Mouse (Mus musculus): ENCODE measurements around the gene Pkn3. TPM values are rescaled to one million over a fixed set of nuclear protein-coding genes. Genes with fewer than 3 reads are reported as not detected.

Gene Pkn3
- polyA plus RNA-seq, 1 experiment from 2014 or later, result 10.8 TPM

DNA sequence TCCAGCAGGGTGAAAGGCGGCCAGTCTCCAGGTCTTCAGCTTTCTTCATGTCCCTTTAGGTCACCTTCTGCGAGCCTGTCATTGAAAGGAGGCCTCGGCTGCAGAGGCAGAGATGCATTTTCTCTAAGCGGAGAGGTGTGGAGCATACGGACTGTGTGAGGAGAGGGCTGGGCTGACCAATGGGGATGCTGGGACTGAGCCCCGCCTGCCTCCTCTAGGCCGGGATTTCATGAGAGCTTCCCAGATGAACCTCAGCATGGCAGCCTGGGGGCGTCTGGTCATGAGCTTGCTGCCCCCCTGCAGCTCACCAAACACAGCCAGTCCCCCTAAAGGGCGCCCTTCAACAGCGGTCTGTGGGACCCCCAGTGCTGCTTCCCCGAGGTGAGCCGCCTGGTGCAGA is 7.1 kb downstream of the Pkn3 start:
- H3K4me1 ChIP-seq (ENCODE audit: control insufficient read depth, insufficient read depth, low read length), result 0 out of 2 replicates have a peak, but pooled peaks cover 7% of the 10 kb centered on the region
- ATAC-seq, result 0 out of 2 replicates have a peak, but pooled peaks have one; percentile 43
- no peaks in the 10 kb centered on the region for H3K27me3 ChIP-seq (replicated peaks; ENCODE audit: control insufficient read depth, insufficient read depth, low read length)
- H3K9me3 ChIP-seq (ENCODE audit: control insufficient read depth, low read length), result no peaks in the 10 kb centered on the region
- H3K4me3 ChIP-seq (ENCODE audit: low read length), result peak overlapping the region; percentile 26
- WGBS, result 33% methylated on average over 12 of the region's 12 CpGs
- peak overlapping the region; percentile 54; the same call in 1 of the 2 replicates for H3K9ac ChIP-seq (ENCODE audit: low read depth, low read length)
- peak overlapping the region; percentile 44 for H3K4me2 ChIP-seq (ENCODE audit: low read depth, low read length)
- H3K36me3 ChIP-seq (ENCODE audit: control insufficient read depth, insufficient read depth, low read length), result no peaks in the 10 kb centered on the region
- no peak overlapping the region for H3K27ac ChIP-seq (ENCODE audit: low read length)

DNA sequence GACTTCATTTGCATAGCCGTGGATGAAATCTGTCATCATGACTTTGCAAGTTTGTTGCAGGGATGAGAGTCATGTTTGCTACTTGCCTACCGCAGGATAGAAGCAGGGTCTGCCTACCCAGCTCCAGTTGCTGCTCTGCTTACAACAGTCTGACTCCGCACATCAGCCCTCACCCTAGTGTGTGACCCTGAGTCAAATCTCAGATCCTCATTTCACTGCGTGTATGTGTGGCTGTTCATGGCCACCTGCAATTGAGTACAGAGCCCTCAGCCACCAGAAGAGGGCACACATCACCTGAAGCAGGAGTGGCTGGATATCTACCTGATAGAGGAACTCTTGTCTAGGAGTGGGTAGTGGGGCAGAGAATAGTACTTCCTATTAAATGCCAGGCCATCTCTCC is 9.8 kb downstream of the Pkn3 start:
- 95% methylated on average over 4 of the region's 4 CpGs for WGBS
- Histone ChIP-seq H3K27me3 (replicated peaks; ENCODE audit: control insufficient read depth, insufficient read depth, low read length) (no peaks in the 10 kb centered on the region), H3K9me3 (ENCODE audit: control insufficient read depth, low read length) (no peaks in the 10 kb centered on the region), H3K27ac (ENCODE audit: low read length) (no peak overlapping the region), H3K4me3 (ENCODE audit: low read length) (no peak overlapping the region), H3K4me2 (ENCODE audit: low read depth, low read length) (no peak overlapping the region), H3K36me3 (ENCODE audit: control insufficient read depth, insufficient read depth, low read length) (no peaks in the 10 kb centered on the region), H3K4me1 (ENCODE audit: control insufficient read depth, insufficient read depth, low read length) (0 out of 2 replicates have a peak, but pooled peaks cover 7% of the 10 kb centered on the region), H3K9ac (ENCODE audit: low read depth, low read length) (no peak overlapping the region)
- ATAC-seq, result no peak

DNA sequence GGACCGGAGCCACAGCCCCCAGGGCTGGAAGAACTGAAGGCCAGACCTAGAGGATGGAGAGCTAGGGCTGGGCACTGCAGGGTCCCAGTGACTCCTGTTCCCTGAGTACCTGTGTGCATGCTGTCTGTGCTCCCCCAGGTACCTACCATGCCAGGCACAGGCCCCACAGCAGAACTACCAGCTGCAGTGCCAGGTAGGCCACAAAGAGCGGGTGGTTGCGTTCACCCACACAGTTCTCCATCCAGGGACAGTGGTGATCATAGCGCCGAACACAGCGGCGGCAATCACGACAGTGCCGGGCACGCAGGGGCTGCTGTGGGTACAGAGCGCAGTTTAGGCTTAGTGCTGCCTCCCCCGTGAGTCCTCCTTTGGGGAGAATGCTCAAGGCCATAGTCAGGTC is 14.0 kb downstream of the Pkn3 start:
- Histone ChIP-seq H3K36me3 (ENCODE audit: control insufficient read depth, insufficient read depth, low read length) (no peaks in the 10 kb centered on the region), H3K9ac (ENCODE audit: low read depth, low read length) (no peak overlapping the region)
- 98% methylated on average over 12 of the region's 12 CpGs for WGBS

DNA sequence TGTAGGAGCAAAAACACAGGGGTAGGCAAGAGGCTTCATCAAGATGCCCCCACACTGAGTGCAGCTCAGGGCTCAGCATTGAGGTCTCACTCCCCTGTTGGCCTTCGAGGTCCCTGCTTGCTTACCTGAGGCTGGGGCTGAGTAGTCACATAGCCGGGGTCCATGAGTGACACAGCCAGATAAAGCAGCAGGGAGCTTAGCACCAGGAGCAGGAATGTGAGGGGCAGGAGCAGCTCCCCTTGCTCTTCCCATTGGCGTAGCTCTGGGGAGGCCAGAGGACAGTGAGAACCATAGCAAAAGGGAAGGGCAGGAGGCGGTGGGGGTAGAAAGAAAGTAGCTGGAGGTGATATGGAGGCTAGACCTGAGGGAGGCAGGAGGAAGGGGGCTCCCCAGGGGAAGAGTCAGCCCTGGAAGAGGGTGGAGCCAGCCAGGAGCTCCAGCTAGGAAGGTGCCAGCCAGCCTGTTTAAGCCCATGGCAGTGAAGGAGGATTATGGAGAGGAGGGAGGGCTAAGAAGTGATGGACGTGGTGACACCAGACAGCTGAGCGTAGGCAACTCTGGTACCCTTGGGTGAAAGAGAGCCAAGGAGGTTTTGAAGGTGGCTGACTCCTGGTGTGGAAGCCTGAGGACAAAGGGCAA is 14.9 kb downstream of the Pkn3 start:
- WGBS, result 48% methylated on average over 6 of the region's 6 CpGs
- Histone ChIP-seq H3K27me3 (replicated peaks; ENCODE audit: control insufficient read depth, insufficient read depth, low read length) (no peaks in the 10 kb centered on the region), H3K27ac (ENCODE audit: low read length) (peak overlapping the region; percentile 20; the same call in 1 of the 2 replicates), H3K4me2 (ENCODE audit: low read depth, low read length) (peak overlapping the region; percentile 89), H3K9ac (ENCODE audit: low read depth, low read length) (peak overlapping the region; percentile 77), H3K4me3 (ENCODE audit: low read length) (peak overlapping the region; percentile 76), H3K9me3 (ENCODE audit: control insufficient read depth, low read length) (no peaks in the 10 kb centered on the region), H3K4me1 (ENCODE audit: control insufficient read depth, insufficient read depth, low read length) (peaks cover 22% of the 10 kb centered on the region), H3K36me3 (ENCODE audit: control insufficient read depth, insufficient read depth, low read length) (no peaks in the 10 kb centered on the region)
- ATAC-seq, result no peak

More for the DNA sequence above, 14.0 kb downstream of the Pkn3 start:
- H3K4me1 ChIP-seq (ENCODE audit: control insufficient read depth, insufficient read depth, low read length), result peaks cover 22% of the 10 kb centered on the region
- no peaks in the 10 kb centered on the region for H3K27me3 ChIP-seq (replicated peaks; ENCODE audit: control insufficient read depth, insufficient read depth, low read length)
- no peaks in the 10 kb centered on the region for H3K9me3 ChIP-seq (ENCODE audit: control insufficient read depth, low read length)
- H3K27ac ChIP-seq (ENCODE audit: low read length), result no peak overlapping the region
- H3K4me2 ChIP-seq (ENCODE audit: low read depth, low read length), result no peak overlapping the region
- no peak overlapping the region for H3K4me3 ChIP-seq (ENCODE audit: low read length)
- no peak for ATAC-seq

DNA sequence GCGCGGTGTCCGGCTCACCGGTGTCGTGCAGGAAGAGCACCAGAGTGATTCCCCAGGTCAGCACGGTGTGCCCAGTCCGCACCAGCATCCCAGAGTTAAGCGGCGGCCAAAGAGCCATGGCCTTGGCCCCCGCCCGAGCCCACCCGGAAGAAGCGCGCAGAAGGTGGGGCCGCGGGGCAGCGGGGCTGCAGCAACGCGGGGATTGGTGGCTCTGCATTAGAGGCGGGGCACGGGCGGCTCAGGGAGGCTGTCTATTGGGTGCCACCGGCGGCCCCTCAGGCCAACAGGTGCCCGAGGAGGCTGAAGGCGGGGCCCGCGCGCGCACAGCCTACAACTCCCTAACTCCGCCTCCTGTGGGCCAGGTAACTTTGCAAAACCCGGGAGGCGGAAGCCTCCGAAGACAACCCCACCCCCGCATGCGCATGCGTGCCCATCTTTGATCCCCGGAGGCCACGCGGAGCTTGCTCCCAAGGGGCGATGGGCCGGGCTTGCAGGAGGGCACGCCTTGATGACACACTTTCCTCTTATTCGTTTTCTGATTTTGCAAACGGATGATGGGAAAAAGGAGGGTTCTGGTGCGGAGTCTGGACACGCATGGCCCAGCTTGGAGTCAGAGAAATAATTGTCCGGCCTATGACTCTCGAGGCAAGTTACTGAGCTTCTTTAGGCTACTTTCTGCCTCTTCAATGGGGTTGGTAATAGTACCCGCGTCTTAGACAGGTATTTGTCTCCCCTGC is 16.2 kb downstream of the Pkn3 start, which contains the start of gene Zdhhc12:
Gene Zdhhc12, minus strand, starts transcription at position 178 of the 737 bp plus-strand sequence.
- H3K36me3 ChIP-seq (ENCODE audit: control insufficient read depth, insufficient read depth, low read length), result no peaks in the 10 kb centered on the region
- under 1% methylated on average over 51 of the region's 51 CpGs for WGBS
- H3K9me3 ChIP-seq (ENCODE audit: control insufficient read depth, low read length), result no peaks in the 10 kb centered on the region
- H3K9ac ChIP-seq (ENCODE audit: low read depth, low read length), result peak within 1 kb of the TSS; percentile 77
- peak within 1 kb of the TSS; percentile 84 for H3K27ac ChIP-seq (ENCODE audit: low read length)
- peak; percentile 98 for ATAC-seq
- peaks cover 17% of the 10 kb centered on the region for H3K4me1 ChIP-seq (ENCODE audit: control insufficient read depth, insufficient read depth, low read length)
- H3K27me3 ChIP-seq (replicated peaks; ENCODE audit: control insufficient read depth, insufficient read depth, low read length), result no peaks in the 10 kb centered on the region
- H3K4me3 ChIP-seq (ENCODE audit: low read length), result peak within 1 kb of the TSS; percentile 76
- H3K4me2 ChIP-seq (ENCODE audit: low read depth, low read length), result peak within 1 kb of the TSS; percentile 89

DNA sequence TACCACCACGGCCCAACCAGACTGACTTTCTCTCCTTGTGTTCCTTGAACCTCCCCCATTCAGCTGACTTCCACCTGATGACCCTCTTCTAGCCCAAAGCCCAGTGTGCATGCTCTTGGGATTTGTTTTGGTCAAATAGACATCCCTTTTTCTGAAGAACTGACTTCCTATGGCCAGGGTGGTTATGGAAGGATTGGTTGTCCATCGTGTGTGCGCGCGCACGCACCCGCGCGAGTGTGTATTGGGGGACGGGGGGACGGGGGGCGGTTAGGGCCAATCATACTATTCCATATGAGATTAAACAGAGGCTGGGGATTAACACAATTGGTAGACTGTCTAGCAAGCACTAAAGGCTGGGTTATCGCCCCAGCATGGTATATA is 16.7 kb downstream of the Pkn3 start:
- H3K4me1 ChIP-seq (ENCODE audit: control insufficient read depth, insufficient read depth, low read length), result peaks cover 18% of the 10 kb centered on the region
- H3K9me3 ChIP-seq (ENCODE audit: control insufficient read depth, low read length), result no peaks in the 10 kb centered on the region
- ATAC-seq, result no peak

DNA sequence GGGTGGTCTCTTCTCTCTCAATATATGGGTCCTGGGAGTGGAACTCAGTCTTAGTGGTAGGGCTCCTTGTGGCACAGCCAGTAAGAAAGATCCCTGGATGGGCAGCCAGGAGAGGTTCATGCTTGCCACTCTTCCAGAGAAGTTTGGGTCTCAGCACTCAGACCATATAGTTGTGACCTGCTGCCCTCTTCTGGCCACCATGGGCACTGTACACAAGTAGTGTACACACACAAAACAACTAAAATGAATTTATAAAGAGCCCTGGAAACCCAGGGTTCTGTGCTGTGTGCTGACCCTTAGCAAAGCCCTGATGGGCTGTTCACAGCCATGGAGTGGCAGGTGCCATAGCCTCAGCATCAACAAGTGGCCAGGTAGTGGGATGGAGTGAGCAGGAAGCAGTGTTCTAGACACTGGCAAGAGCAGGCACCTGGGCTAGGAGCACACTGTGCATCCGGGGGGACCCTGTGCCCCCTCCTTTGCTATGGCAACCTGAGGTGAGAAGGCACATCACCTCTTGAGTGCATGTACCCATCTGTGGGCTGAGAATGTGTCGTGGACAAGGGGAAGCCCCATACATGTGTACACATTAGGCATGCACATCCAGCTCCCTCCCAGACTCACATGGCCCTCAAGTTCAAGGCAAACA is 18.5 kb downstream of the Pkn3 start:
- Histone ChIP-seq H3K27me3 (replicated peaks; ENCODE audit: control insufficient read depth, insufficient read depth, low read length) (no peaks in the 10 kb centered on the region), H3K27ac (ENCODE audit: low read length) (no peak overlapping the region), H3K9me3 (ENCODE audit: control insufficient read depth, low read length) (no peaks in the 10 kb centered on the region), H3K36me3 (ENCODE audit: control insufficient read depth, insufficient read depth, low read length) (0 out of 2 replicates have a peak, but pooled peaks cover under 1% of the 10 kb centered on the region), H3K4me3 (ENCODE audit: low read length) (no peak overlapping the region), H3K4me1 (ENCODE audit: control insufficient read depth, insufficient read depth, low read length) (peaks cover 28% of the 10 kb centered on the region), H3K9ac (ENCODE audit: low read depth, low read length) (no peak overlapping the region), H3K4me2 (ENCODE audit: low read depth, low read length) (no peak overlapping the region)
- WGBS, result 81% methylated on average over 2 of the region's 2 CpGs
- ATAC-seq, result no peak

More for the DNA sequence above, 16.7 kb downstream of the Pkn3 start:
- no peaks in the 10 kb centered on the region for H3K36me3 ChIP-seq (ENCODE audit: control insufficient read depth, insufficient read depth, low read length)
- peak overlapping the region; percentile 76 for H3K4me3 ChIP-seq (ENCODE audit: low read length)
- WGBS, result 2% methylated on average over 13 of the region's 13 CpGs
- H3K27ac ChIP-seq (ENCODE audit: low read length), result peak overlapping the region; percentile 84
- H3K9ac ChIP-seq (ENCODE audit: low read depth, low read length), result peak overlapping the region; percentile 77
- H3K4me2 ChIP-seq (ENCODE audit: low read depth, low read length), result peak overlapping the region; percentile 89
- no peaks in the 10 kb centered on the region for H3K27me3 ChIP-seq (replicated peaks; ENCODE audit: control insufficient read depth, insufficient read depth, low read length)

DNA sequence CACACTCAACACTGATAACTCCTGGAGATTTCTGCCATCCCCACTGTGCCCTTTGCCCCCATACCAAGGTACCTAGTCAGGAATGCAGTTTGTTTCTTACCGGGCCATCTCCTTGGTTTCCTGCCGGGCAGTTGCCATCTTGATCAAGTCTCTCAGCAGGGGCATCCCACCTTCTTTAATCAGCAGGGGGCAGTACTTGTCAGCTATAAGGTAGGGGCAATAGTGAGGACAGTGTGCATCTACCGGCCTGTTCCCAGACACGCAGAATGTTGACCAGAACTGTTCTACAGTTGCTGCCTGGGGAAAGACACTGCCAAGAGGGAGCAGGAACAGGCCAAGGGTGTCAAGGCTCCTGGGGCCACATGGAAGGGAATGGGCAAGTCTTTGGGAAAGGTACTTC is 22.7 kb downstream of the Pkn3 start:
- Histone ChIP-seq H3K27me3 (replicated peaks; ENCODE audit: control insufficient read depth, insufficient read depth, low read length) (no peaks in the 10 kb centered on the region), H3K9me3 (ENCODE audit: control insufficient read depth, low read length) (no peaks in the 10 kb centered on the region), H3K4me3 (ENCODE audit: low read length) (no peak overlapping the region), H3K36me3 (ENCODE audit: control insufficient read depth, insufficient read depth, low read length) (peaks cover 11% of the 10 kb centered on the region; the same call in 1 of the 2 replicates), H3K9ac (ENCODE audit: low read depth, low read length) (no peak overlapping the region), H3K4me2 (ENCODE audit: low read depth, low read length) (0 out of 2 replicates have a peak overlapping the region, but pooled peaks have one; percentile 14), H3K27ac (ENCODE audit: low read length) (no peak overlapping the region), H3K4me1 (ENCODE audit: control insufficient read depth, insufficient read depth, low read length) (peaks cover 10% of the 10 kb centered on the region)
- WGBS, result 52% methylated on average over 4 of the region's 4 CpGs
- peak; percentile 26; the same call in 1 of the 2 replicates for ATAC-seq

DNA sequence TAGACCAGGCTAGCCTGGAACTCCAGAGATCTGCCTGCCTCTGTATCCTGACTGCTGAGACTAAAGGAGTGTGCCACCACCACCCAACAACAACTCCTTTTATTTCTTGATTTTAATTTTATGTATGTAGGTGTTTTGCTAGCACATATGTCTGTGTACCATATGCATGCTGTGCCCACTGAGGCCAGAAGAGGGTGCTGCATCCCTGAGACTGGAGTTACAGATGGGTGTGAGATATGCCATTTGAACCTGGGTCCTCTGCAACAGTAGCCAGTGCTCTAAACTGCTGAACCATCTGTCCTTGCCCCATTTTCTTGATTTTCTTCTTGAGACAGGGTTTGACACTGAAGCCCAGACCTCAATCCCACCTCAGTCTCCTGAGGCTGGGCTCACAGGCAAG is 28.9 kb downstream of the Pkn3 start:
- Histone ChIP-seq H3K36me3 (ENCODE audit: control insufficient read depth, insufficient read depth, low read length) (peaks cover 15% of the 10 kb centered on the region), H3K27ac (ENCODE audit: low read length) (no peak overlapping the region), H3K4me2 (ENCODE audit: low read depth, low read length) (no peak overlapping the region), H3K9me3 (ENCODE audit: control insufficient read depth, low read length) (no peaks in the 10 kb centered on the region), H3K27me3 (replicated peaks; ENCODE audit: control insufficient read depth, insufficient read depth, low read length) (no peaks in the 10 kb centered on the region), H3K9ac (ENCODE audit: low read depth, low read length) (no peak overlapping the region), H3K4me3 (ENCODE audit: low read length) (no peak overlapping the region), H3K4me1 (ENCODE audit: control insufficient read depth, insufficient read depth, low read length) (no peaks in the 10 kb centered on the region)
- ATAC-seq, result no peak

Measured in intestine, embryonic 16.5 days (tissue).